Mouse (Mus musculus): Measurements from ENCODE around the gene Syt12. TPM values are rescaled to one million over a fixed set of nuclear protein-coding genes. Genes with fewer than 3 reads are reported as not detected.
A peak's percentile ranks its signal among the peaks of the same experiment; 100 is the strongest.

Gene Syt12
- polyA plus RNA-seq, 1 experiment from 2014 or later, result 1.8 TPM

DNA sequence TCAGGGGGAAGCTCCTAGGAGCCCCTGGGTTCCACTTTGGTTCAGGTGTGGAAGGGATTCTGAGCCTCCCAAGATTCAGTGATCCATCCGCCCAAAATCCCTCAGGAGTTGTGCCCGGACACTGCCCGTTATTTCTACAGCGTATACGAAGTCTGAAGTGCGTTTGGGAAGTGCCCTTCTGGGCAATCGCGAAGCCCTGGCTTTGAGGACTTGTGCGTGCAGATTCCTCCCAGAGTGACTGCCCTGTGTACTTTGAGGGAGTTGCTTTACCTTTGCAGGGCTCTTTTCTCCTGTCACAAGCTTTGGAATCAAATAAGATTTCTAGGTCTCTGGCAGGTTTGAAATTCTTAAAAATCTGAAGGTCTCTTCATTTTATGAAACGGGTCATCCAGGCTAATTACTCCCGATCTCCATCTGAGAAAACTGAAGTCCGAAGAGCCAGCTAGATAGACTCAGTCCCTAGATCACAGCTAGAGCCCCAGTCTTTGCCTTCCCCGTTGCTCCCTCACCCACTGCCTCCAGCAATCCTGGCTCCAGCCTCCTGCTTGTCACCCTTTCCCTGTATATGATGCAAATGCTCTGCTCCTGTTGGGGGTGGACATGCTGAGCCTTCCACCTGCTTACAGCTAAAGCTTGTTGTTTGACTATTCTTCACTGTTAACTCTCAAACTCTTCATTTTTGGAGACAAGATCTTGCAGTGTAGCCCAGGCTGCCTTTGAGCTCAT, 34.0 kb upstream of the Syt12 start:
- H3K27ac ChIP-seq (ENCODE audit: low read depth), result no peak overlapping the region
- H3K4me1 ChIP-seq (ENCODE audit: insufficient read depth), result peaks cover 3% of the 10 kb centered on the region; the same call in 1 of the 2 replicates
- no peaks in the 10 kb centered on the region for H3K27me3 ChIP-seq (ENCODE audit: insufficient read depth, low read length)
- TF ChIP-seq CTCF (IDR thresholded peaks at IDR 0.05; ENCODE audit: low read depth), result no peak
- no peaks in the 10 kb centered on the region for H3K36me3 ChIP-seq (ENCODE audit: insufficient read depth)
- no peak for ATAC-seq (ENCODE audit: insufficient read depth)
- peak overlapping the region; percentile 91 for H3K4me2 ChIP-seq
- peak overlapping the region; percentile 72 for H3K4me3 ChIP-seq (ENCODE audit: low read depth, low read length)
- H3K9ac ChIP-seq, result peak overlapping the region; percentile 53; the same call in 1 of the 2 replicates
- 8% methylated on average over 13 of the region's 13 CpGs for WGBS
- DNase-seq, result peak; percentile 22
- H3K9me3 ChIP-seq (ENCODE audit: low read depth, low read length), result no peaks in the 10 kb centered on the region

DNA sequence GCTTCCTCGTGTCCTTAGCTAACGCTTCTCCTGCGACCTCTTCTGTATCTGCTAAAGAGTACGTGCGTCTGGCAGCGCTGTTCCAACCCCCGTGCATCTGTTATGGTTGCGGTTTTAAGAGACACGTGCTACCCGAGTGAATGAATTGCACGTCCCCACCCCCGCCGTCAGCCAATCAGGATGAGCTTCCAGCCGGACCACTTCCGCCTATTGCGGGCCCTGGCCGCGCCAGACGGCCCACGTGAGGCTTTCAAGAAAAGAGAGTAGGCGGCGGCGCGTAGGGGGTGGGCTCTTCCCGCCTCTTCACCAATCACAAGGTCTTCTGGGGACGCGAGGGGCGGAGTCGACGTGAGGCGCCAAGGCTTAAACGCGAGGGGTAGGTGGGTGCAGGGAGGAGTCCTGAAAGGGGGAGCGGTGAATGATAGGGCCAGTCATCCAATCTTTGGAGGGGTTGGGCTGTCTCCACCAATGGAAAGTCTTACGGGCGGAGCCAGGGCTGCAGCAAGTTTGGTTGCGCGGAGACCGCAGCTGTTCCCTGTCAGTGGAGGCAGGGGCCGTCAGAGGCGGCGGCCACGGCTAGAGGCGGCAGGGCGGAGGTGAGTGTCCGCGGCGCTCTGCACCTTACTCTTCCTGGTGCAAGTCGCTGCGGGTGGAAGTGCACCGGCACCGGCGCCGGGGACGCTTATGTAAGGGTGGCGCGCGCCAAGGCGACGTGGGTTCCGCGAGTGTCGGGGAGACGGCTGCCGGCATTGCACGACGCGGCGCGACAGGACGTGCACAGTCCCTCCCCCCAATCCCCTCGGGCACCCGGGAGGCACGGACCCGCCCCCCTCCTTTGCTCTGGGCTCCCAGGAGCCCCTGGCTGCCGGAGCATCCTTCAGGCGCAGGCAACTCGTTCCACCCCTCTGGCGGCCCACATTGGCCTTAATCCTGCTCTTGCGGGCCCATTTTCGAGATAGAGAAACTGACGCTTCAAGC, 33.0 kb upstream of the Syt12 start, which contains the start of gene Pcx:
Gene Pcx, plus strand, starts transcription at position 487 of the 978 bp plus-strand sequence.
- no peaks in the 10 kb centered on the region for H3K9me3 ChIP-seq (ENCODE audit: low read depth, low read length)
- H3K27ac ChIP-seq (ENCODE audit: low read depth), result no peak within 1 kb of the TSS
- ATAC-seq (ENCODE audit: insufficient read depth) (peak; percentile 100), DNase-seq (peak; percentile 99)
- no peaks in the 10 kb centered on the region for H3K4me1 ChIP-seq (ENCODE audit: insufficient read depth)
- H3K4me3 ChIP-seq (ENCODE audit: low read depth, low read length), result peak within 1 kb of the TSS; percentile 72
- WGBS, result under 1% methylated on average over 82 of the region's 82 CpGs
- H3K4me2 ChIP-seq, result peak within 1 kb of the TSS; percentile 91
- H3K36me3 ChIP-seq (ENCODE audit: insufficient read depth), result no peaks in the 10 kb centered on the region
- 0 out of 2 replicates have a peak, but pooled peaks have one; percentile 2 for TF ChIP-seq CTCF (IDR thresholded peaks at IDR 0.05; ENCODE audit: low read depth)
- no peaks in the 10 kb centered on the region for H3K27me3 ChIP-seq (ENCODE audit: insufficient read depth, low read length)
- peak within 1 kb of the TSS; percentile 53 for H3K9ac ChIP-seq

DNA sequence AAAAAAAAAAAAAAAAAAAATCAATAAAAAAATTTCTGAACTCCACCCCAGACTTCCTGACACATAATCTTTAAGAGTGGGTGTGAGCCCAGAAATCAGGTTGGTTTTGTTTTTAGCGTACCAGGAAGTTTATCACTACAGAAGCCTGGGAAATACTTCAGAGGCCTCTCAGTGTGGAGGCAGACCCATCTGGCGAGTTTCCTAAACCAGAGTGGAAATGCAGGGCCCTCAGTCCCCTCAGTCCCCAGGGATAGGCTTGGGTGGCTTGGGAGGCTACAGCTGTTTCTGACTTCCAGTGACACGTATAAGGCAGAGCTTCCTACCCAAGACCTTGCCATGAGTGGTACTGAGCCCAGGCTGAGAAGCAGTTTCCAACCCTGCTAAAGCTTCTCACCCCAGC, 30.5 kb upstream of the Syt12 start:
- Histone ChIP-seq H3K9me3 (ENCODE audit: low read depth, low read length) (no peaks in the 10 kb centered on the region), H3K27ac (ENCODE audit: low read depth) (no peak overlapping the region), H3K36me3 (ENCODE audit: insufficient read depth) (no peaks in the 10 kb centered on the region), H3K4me2 (no peak overlapping the region), H3K4me1 (ENCODE audit: insufficient read depth) (no peaks in the 10 kb centered on the region), H3K9ac (no peak overlapping the region), H3K4me3 (ENCODE audit: low read depth, low read length) (no peak overlapping the region), H3K27me3 (ENCODE audit: insufficient read depth, low read length) (no peaks in the 10 kb centered on the region)
- no peak for ATAC-seq (ENCODE audit: insufficient read depth)
- no peak for DNase-seq
- no peak for TF ChIP-seq CTCF (IDR thresholded peaks at IDR 0.05; ENCODE audit: low read depth)
- WGBS, result 55% methylated on average over 3 of the region's 3 CpGs

DNA sequence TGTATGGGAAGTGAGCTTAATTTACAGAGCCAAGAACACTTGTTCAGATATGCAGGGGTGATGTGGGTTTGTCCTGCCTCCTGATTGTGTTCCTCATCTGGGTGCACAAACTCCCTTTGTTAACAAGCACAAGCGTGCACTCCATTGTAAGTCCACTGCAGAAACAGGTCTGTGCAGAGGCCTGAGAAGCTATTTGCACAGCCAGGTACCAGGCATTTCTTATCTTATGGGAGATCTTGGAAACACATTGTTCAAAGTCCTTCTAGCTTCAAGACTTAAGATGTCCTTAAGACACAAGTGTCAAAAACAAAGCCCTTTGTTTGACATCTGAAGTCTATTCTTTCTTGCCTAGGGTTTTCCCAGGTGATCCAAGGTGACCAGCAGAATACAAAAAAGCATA, 27.6 kb upstream of the Syt12 start:
- Histone ChIP-seq H3K4me3 (ENCODE audit: low read depth, low read length) (no peak overlapping the region), H3K27ac (ENCODE audit: low read depth) (no peak overlapping the region), H3K27me3 (ENCODE audit: insufficient read depth, low read length) (no peaks in the 10 kb centered on the region), H3K9me3 (ENCODE audit: low read depth, low read length) (no peaks in the 10 kb centered on the region), H3K4me2 (no peak overlapping the region), H3K9ac (no peak overlapping the region), H3K36me3 (ENCODE audit: insufficient read depth) (no peaks in the 10 kb centered on the region), H3K4me1 (ENCODE audit: insufficient read depth) (no peaks in the 10 kb centered on the region)
- ATAC-seq (ENCODE audit: insufficient read depth) (no peak), DNase-seq (no peak)
- WGBS, result 77% methylated on average over 1 of the region's 1 CpGs
- no peak for TF ChIP-seq CTCF (IDR thresholded peaks at IDR 0.05; ENCODE audit: low read depth)

- Histone ChIP-seq H3K9me3 (ENCODE audit: low read depth, low read length) (no peaks in the 10 kb centered on the region), H3K27ac (ENCODE audit: low read depth) (no peak overlapping the region), H3K4me3 (ENCODE audit: low read depth, low read length) (no peak overlapping the region), H3K4me2 (no peak overlapping the region), H3K27me3 (ENCODE audit: insufficient read depth, low read length) (no peaks in the 10 kb centered on the region), H3K36me3 (ENCODE audit: insufficient read depth) (no peaks in the 10 kb centered on the region), H3K9ac (no peak overlapping the region), H3K4me1 (ENCODE audit: insufficient read depth) (no peaks in the 10 kb centered on the region)
- ATAC-seq (ENCODE audit: insufficient read depth), result no peak
- DNase-seq, result no peak
- WGBS, result 38% methylated on average over 2 of the region's 2 CpGs
- TF ChIP-seq CTCF (IDR thresholded peaks at IDR 0.05; ENCODE audit: low read depth), result no peak
Observed at GRCm38 (mm10) chr19:4502701-4503100, 25.5 kb upstream of the Syt12 start.

GRCm38 (mm10) chr19:4498062-4498933, 21.1 kb upstream of the Syt12 start, which contains the start of gene 2010003K11Rik:
Gene 2010003K11Rik (minus strand): TSS chr19:4498583.
- H3K4me3 ChIP-seq (ENCODE audit: low read depth, low read length), result no peak within 1 kb of the TSS
- H3K9ac ChIP-seq, result no peak within 1 kb of the TSS
- 67% methylated on average over 16 of the region's 16 CpGs for WGBS
- no peaks in the 10 kb centered on the region for H3K36me3 ChIP-seq (ENCODE audit: insufficient read depth)
- peak within 1 kb of the TSS; percentile 38; the same call in 1 of the 2 replicates for H3K4me2 ChIP-seq
- TF ChIP-seq CTCF (IDR thresholded peaks at IDR 0.05; ENCODE audit: low read depth), result no peak
- DNase-seq (no peak), ATAC-seq (ENCODE audit: insufficient read depth) (no peak)
- H3K27ac ChIP-seq (ENCODE audit: low read depth), result no peak within 1 kb of the TSS
- H3K9me3 ChIP-seq (ENCODE audit: low read depth, low read length), result no peaks in the 10 kb centered on the region
- no peaks in the 10 kb centered on the region for H3K27me3 ChIP-seq (ENCODE audit: insufficient read depth, low read length)
- no peaks in the 10 kb centered on the region for H3K4me1 ChIP-seq (ENCODE audit: insufficient read depth)

All from lung, embryonic 14.5 days (tissue).